Mouse (Mus musculus): ENCODE data around the gene Gpr162. TPM values are rescaled to one million over a fixed set of nuclear protein-coding genes. Genes with fewer than 3 reads are reported as not detected.

The Gpr162 gene
- total and polyA plus RNA-seq, 3 experiments = 0.48 to 2.0 (median 1.7) TPM

GRCm38 (mm10) chr6:124817563-124817962, 46.2 kb downstream of the Gpr162 start:
- Histone ChIP-seq H3K4me2 (ENCODE audit: insufficient read depth, low read depth, poor library complexity, severe bottlenecking) (no peak overlapping the region), H3K27ac (ENCODE audit: insufficient read depth, low read depth) (no peak overlapping the region), H3K27me3 (replicated peaks) (no peaks in the 10 kb centered on the region), H3K36me3 (replicated peaks in 1 of 2; ENCODE audit: control insufficient read depth in 1 of 2, insufficient read depth in 1 of 2, low read length in 1 of 2) (peaks cover 72 to 84% of the 10 kb centered on the region in 2 experiments), H3K9me3 (replicated peaks; ENCODE audit: low read length) (no peaks in the 10 kb centered on the region), H3K4me1 (ENCODE audit: control insufficient read depth in 1 of 2, insufficient read depth in 2 of 2) (peaks cover 5 to 10% of the 10 kb centered on the region in 2 experiments), H3K4me3 (replicated peaks in 1 of 3; ENCODE audit: low read depth in 2 of 3, low read length in 2 of 3, poor library complexity in 1 of 3) (no peak overlapping the region), H3K9ac (ENCODE audit: insufficient read depth, low read depth) (no peak overlapping the region), H3K79me2 (replicated peaks; ENCODE audit: control insufficient read depth, extremely low read depth, insufficient read depth, poor library complexity, severe bottlenecking) (peaks cover 14% of the 10 kb centered on the region)
- in situ Hi-C loops (cut with MboI; ENCODE audit: low pct_ligation_motif_present, low pct_unique_long_range_greater_than_20kb, low sequenced_read_pairs) (no loop called here), dilution Hi-C loops (cut with MboI; ENCODE audit: extremely low pct_ligation_motif_present, extremely low pct_unique_long_range_greater_than_20kb, low sequenced_read_pairs) (no loop called here)
- TF ChIP-seq CHD2 (IDR thresholded peaks at IDR 0.05; ENCODE audit: low read length) (no peak), RAD21 (IDR thresholded peaks at IDR 0.05; ENCODE audit: low read depth, low read length) (no peak), MAFK (IDR thresholded peaks at IDR 0.05; ENCODE audit: insufficient replicate concordance, low read length) (no peak), TBP (conservative IDR thresholded peaks at IDR 0.05; ENCODE audit: low read depth, low read length) (no peak), ZKSCAN1 (IDR thresholded peaks at IDR 0.05; ENCODE audit: borderline replicate concordance, low read depth, low read length) (no peak), JUN (IDR thresholded peaks at IDR 0.05; ENCODE audit: insufficient read depth, low read depth, low read length) (no peak), ZNF384 (IDR thresholded peaks at IDR 0.05; ENCODE audit: low read depth, low read length) (no peak), SIN3A (IDR thresholded peaks at IDR 0.05; ENCODE audit: low read length) (no peak), PAX5 (IDR thresholded peaks at IDR 0.05; ENCODE audit: low read length) (no peak), ZC3H11A (IDR thresholded peaks at IDR 0.05; ENCODE audit: low read depth, low read length) (no peak), EP300 (IDR thresholded peaks at IDR 0.05; ENCODE audit: low read length) (no peak), JUND (conservative IDR thresholded peaks at IDR 0.05; ENCODE audit: low read depth, low read length) (no peak), NELFE (IDR thresholded peaks at IDR 0.05; ENCODE audit: low read depth, low read length) (no peak), SMC3 (IDR thresholded peaks at IDR 0.05; ENCODE audit: low read depth, low read length) (no peak), ZMIZ1 (IDR thresholded peaks at IDR 0.05; ENCODE audit: low read depth, low read length) (no peak), MAZ (IDR thresholded peaks at IDR 0.05; ENCODE audit: low read depth, low read length) (no peak), NRF1 (IDR thresholded peaks at IDR 0.05; ENCODE audit: low read depth, low read length) (no peak), RCOR1 (conservative IDR thresholded peaks at IDR 0.05; ENCODE audit: low read depth, low read length) (no peak), MAX (IDR thresholded peaks at IDR 0.05; ENCODE audit: low read length) (no peak), CTCF (conservative IDR thresholded peaks at IDR 0.05 in 1 of 2, IDR thresholded peaks at IDR 0.05 in 1 of 2; ENCODE audit: low read depth in 2 of 2, low read length in 2 of 2) (no peak)
- no peak for DNase-seq (ENCODE audit: extremely low read depth)

- Histone ChIP-seq H3K9ac (ENCODE audit: insufficient read depth, low read depth) (no peak overlapping the region), H3K27ac (ENCODE audit: insufficient read depth, low read depth) (no peak overlapping the region), H3K36me3 (replicated peaks in 1 of 2; ENCODE audit: control insufficient read depth in 1 of 2, insufficient read depth in 1 of 2, low read length in 1 of 2) (peaks cover 69 to 84% of the 10 kb centered on the region in 2 experiments), H3K79me2 (replicated peaks; ENCODE audit: control insufficient read depth, extremely low read depth, insufficient read depth, poor library complexity, severe bottlenecking) (peaks cover 18% of the 10 kb centered on the region), H3K4me3 (replicated peaks in 1 of 3; ENCODE audit: low read depth in 2 of 3, low read length in 2 of 3, poor library complexity in 1 of 3) (no peak overlapping the region), H3K4me2 (ENCODE audit: insufficient read depth, low read depth, poor library complexity, severe bottlenecking) (no peak overlapping the region), H3K4me1 (ENCODE audit: control insufficient read depth in 1 of 2, insufficient read depth in 2 of 2) (peaks cover 5 to 15% of the 10 kb centered on the region in 2 experiments), H3K27me3 (replicated peaks) (no peaks in the 10 kb centered on the region), H3K9me3 (replicated peaks; ENCODE audit: low read length) (no peaks in the 10 kb centered on the region)
- dilution Hi-C loops (cut with MboI; ENCODE audit: extremely low pct_ligation_motif_present, extremely low pct_unique_long_range_greater_than_20kb, low sequenced_read_pairs) = no loop called here
- in situ Hi-C loops (cut with MboI; ENCODE audit: low pct_ligation_motif_present, low pct_unique_long_range_greater_than_20kb, low sequenced_read_pairs) = no loop called here
- DNase-seq (ENCODE audit: extremely low read depth) = no peak
- TF ChIP-seq IRF4 (IDR thresholded peaks at IDR 0.05; ENCODE audit: low read depth, low read length) = no peak
- no peak for TF ChIP-seq ZC3H11A (IDR thresholded peaks at IDR 0.05; ENCODE audit: low read depth, low read length)
- no peak for TF ChIP-seq CTCF (conservative IDR thresholded peaks at IDR 0.05 in 1 of 2, IDR thresholded peaks at IDR 0.05 in 1 of 2; ENCODE audit: low read depth in 2 of 2, low read length in 2 of 2)
- TF ChIP-seq RAD21 (IDR thresholded peaks at IDR 0.05; ENCODE audit: low read depth, low read length) = no peak
Measured at GRCm38 (mm10) chr6:124817125-124817524, 46.7 kb downstream of the Gpr162 start.
